ENCODE assay signal across 14 mouse cellular contexts in genomic region chr3:151332688-151333452, GRCm38 (mm10).
DNase-seq lines count a peak whose midpoint lies in the region; ATAC-seq and TF ChIP-seq lines count a peak whose summit lies in the region.
"Had no signal": no experiment of that assay in that cellular context is flagged by ENCODE, and none has a peak within 500 bp of the region (broad histone marks: within the 10 kb centered on the region; RNA-seq: fewer than 3 reads in every experiment).

No protein-coding gene starts in this region.

- H3K27me3 ChIP-seq in forebrain, embryonic 16.5 days (replicated peaks; ENCODE audit: control insufficient read depth, insufficient read depth, low read length) = no peaks in the 10 kb centered on the region
- H3K27me3 ChIP-seq in forebrain, embryonic 10.5 days (ENCODE audit: poor library complexity, severe bottlenecking) = no peaks in the 10 kb centered on the region
- no peaks in the 10 kb centered on the region for H3K27me3 ChIP-seq in midbrain, postnatal 0 days (ENCODE audit: insufficient read depth, low read length)
- H3K27me3 ChIP-seq in midbrain, embryonic 15.5 days (replicated peaks) = no peaks in the 10 kb centered on the region
- H3K27me3 ChIP-seq in limb, embryonic 15.5 days = no peaks in the 10 kb centered on the region
- no peaks in the 10 kb centered on the region for H3K27me3 ChIP-seq in kidney, embryonic 14.5 days (ENCODE audit: control insufficient read depth, insufficient read depth, low read length)
- H3K27me3 ChIP-seq: intestine, embryonic 15.5 days; liver, embryonic 15.5 days had no signal

- no peak for DNase-seq in forebrain, embryonic 10.5 days (ENCODE audit: extremely low spot score, low spot score)
- DNase-seq in midbrain, postnatal 0 days (ENCODE audit: low spot score) = peak; percentile 13
- peak; percentile 37 to 74 for DNase-seq in cerebellum, postnatal 14 days
- no peak for DNase-seq in lung, adult 18-20 months
- DNase-seq: adrenal gland, postnatal 36 days; heart, postnatal 14 days; right cerebral cortex, postnatal 25 days had no signal

- WGBS in forebrain, embryonic 16.5 days = 54% methylated on average over 9 of the region's 9 CpGs
- 68% methylated on average over 9 of the region's 9 CpGs for WGBS in forebrain, embryonic 10.5 days
- WGBS in midbrain, postnatal 0 days = 62% methylated on average over 9 of the region's 9 CpGs
- 66% methylated on average over 9 of the region's 9 CpGs for whole genome bisulfite sequencing in midbrain, embryonic 15.5 days
- 37% methylated on average over 9 of the region's 9 CpGs for WGBS in limb, embryonic 15.5 days
- WGBS in kidney, embryonic 14.5 days = 75% methylated on average over 9 of the region's 9 CpGs

- peak; percentile 56; the same call in 1 of the 2 replicates for ATAC-seq in forebrain, embryonic 16.5 days
- ATAC-seq in midbrain, postnatal 0 days (ENCODE audit: low FRiP score) = no peak
- ATAC-seq in midbrain, embryonic 15.5 days (replicated peaks) = no peak
- no peak for ATAC-seq in limb, embryonic 15.5 days (ENCODE audit: insufficient number of reproducible peaks, low FRiP score, low TSS enrichment, low read depth)
- no peak for ATAC-seq in kidney, embryonic 14.5 days (ENCODE audit: low FRiP score, low TSS enrichment)
- ATAC-seq: intestine, embryonic 15.5 days had no signal

- H3K4me1 ChIP-seq in forebrain, embryonic 16.5 days (replicated peaks; ENCODE audit: control insufficient read depth, insufficient read depth, low read length) = peaks cover 7% of the 10 kb centered on the region
- peaks cover 36% of the 10 kb centered on the region for H3K4me1 ChIP-seq in forebrain, embryonic 10.5 days
- no peaks in the 10 kb centered on the region for H3K4me1 ChIP-seq in midbrain, postnatal 0 days (ENCODE audit: insufficient read depth, low read length)
- H3K4me1 ChIP-seq in midbrain, embryonic 15.5 days = peaks cover 7% of the 10 kb centered on the region
- peaks cover 13% of the 10 kb centered on the region; the same call in 1 of the 2 replicates for H3K4me1 ChIP-seq in limb, embryonic 15.5 days
- no peaks in the 10 kb centered on the region for H3K4me1 ChIP-seq in kidney, embryonic 14.5 days (ENCODE audit: control insufficient read depth, insufficient read depth, low read length)
- H3K4me1 ChIP-seq: intestine, embryonic 15.5 days; liver, embryonic 15.5 days had no signal

- H3K9ac ChIP-seq in forebrain, embryonic 16.5 days (replicated peaks; ENCODE audit: low read depth, low read length) = no peak overlapping the region
- H3K9ac ChIP-seq in midbrain, postnatal 0 days (replicated peaks; ENCODE audit: low read length, poor library complexity, severe bottlenecking) = no peak overlapping the region
- H3K9ac ChIP-seq in midbrain, embryonic 15.5 days = no peak overlapping the region
- no peak overlapping the region for H3K9ac ChIP-seq in limb, embryonic 15.5 days
- H3K9ac ChIP-seq in kidney, embryonic 14.5 days (ENCODE audit: low read depth, low read length) = no peak overlapping the region
- H3K9ac ChIP-seq: intestine, embryonic 15.5 days; liver, embryonic 15.5 days had no signal

- H3K4me3 ChIP-seq in forebrain, embryonic 16.5 days (replicated peaks; ENCODE audit: low read length) = no peak overlapping the region
- no peak overlapping the region for H3K4me3 ChIP-seq in forebrain, embryonic 10.5 days
- H3K4me3 ChIP-seq in midbrain, postnatal 0 days (ENCODE audit: low read depth, low read length) = no peak overlapping the region
- no peak overlapping the region for H3K4me3 ChIP-seq in midbrain, embryonic 15.5 days
- H3K4me3 ChIP-seq in limb, embryonic 15.5 days = no peak overlapping the region
- H3K4me3 ChIP-seq in kidney, embryonic 14.5 days (ENCODE audit: low read length) = no peak overlapping the region
- H3K4me3 ChIP-seq: intestine, embryonic 15.5 days; left cerebral cortex, adult 2 months; liver, embryonic 15.5 days had no signal

- peak overlapping the region; percentile 35; the same call in 1 of the 2 replicates for H3K27ac ChIP-seq in forebrain, embryonic 16.5 days (ENCODE audit: low read length)
- no peak overlapping the region for H3K27ac ChIP-seq in forebrain, embryonic 10.5 days
- H3K27ac ChIP-seq in midbrain, postnatal 0 days (ENCODE audit: low read depth, low read length) = no peak overlapping the region
- no peak overlapping the region for H3K27ac ChIP-seq in midbrain, embryonic 15.5 days
- peak overlapping the region; percentile 33; the same call in 1 of the 2 replicates for H3K27ac ChIP-seq in limb, embryonic 15.5 days
- no peak overlapping the region for H3K27ac ChIP-seq in kidney, embryonic 14.5 days (ENCODE audit: low read depth, low read length)
- H3K27ac ChIP-seq: intestine, embryonic 15.5 days; left cerebral cortex, adult 2 months; liver, embryonic 15.5 days had no signal

- H3K36me3 ChIP-seq in forebrain, embryonic 16.5 days (ENCODE audit: control insufficient read depth, insufficient read depth) = no peaks in the 10 kb centered on the region
- no peaks in the 10 kb centered on the region for H3K36me3 ChIP-seq in forebrain, embryonic 10.5 days (replicated peaks)
- no peaks in the 10 kb centered on the region for H3K36me3 ChIP-seq in midbrain, postnatal 0 days (ENCODE audit: insufficient read depth, low read length)
- no peaks in the 10 kb centered on the region for H3K36me3 ChIP-seq in midbrain, embryonic 15.5 days (replicated peaks)
- no peaks in the 10 kb centered on the region for H3K36me3 ChIP-seq in limb, embryonic 15.5 days
- no peaks in the 10 kb centered on the region for H3K36me3 ChIP-seq in kidney, embryonic 14.5 days (ENCODE audit: control insufficient read depth, insufficient read depth, low read length)
- H3K36me3 ChIP-seq: intestine, embryonic 15.5 days; liver, embryonic 15.5 days had no signal

- H3K9me3 ChIP-seq in forebrain, embryonic 16.5 days (ENCODE audit: control insufficient read depth, low read length) = no peaks in the 10 kb centered on the region
- H3K9me3 ChIP-seq in forebrain, embryonic 10.5 days = no peaks in the 10 kb centered on the region
- H3K9me3 ChIP-seq in midbrain, postnatal 0 days (ENCODE audit: low read length) = no peaks in the 10 kb centered on the region
- no peaks in the 10 kb centered on the region for H3K9me3 ChIP-seq in midbrain, embryonic 15.5 days
- no peaks in the 10 kb centered on the region for H3K9me3 ChIP-seq in limb, embryonic 15.5 days
- no peaks in the 10 kb centered on the region for H3K9me3 ChIP-seq in kidney, embryonic 14.5 days (ENCODE audit: control insufficient read depth, low read length)
- H3K9me3 ChIP-seq: intestine, embryonic 15.5 days; liver, embryonic 15.5 days had no signal

- no peak overlapping the region for H3K4me2 ChIP-seq in forebrain, embryonic 16.5 days (ENCODE audit: low read length)
- no peak overlapping the region for H3K4me2 ChIP-seq in midbrain, postnatal 0 days (ENCODE audit: low read depth, low read length, poor library complexity, severe bottlenecking)
- no peak overlapping the region for H3K4me2 ChIP-seq in midbrain, embryonic 15.5 days
- no peak overlapping the region for H3K4me2 ChIP-seq in limb, embryonic 15.5 days
- H3K4me2 ChIP-seq in kidney, embryonic 14.5 days (replicated peaks; ENCODE audit: low read depth, low read length) = no peak overlapping the region
- H3K4me2 ChIP-seq: intestine, embryonic 15.5 days; liver, embryonic 15.5 days had no signal

- no peak for TF ChIP-seq CTCF in midbrain, postnatal 0 days (IDR thresholded peaks at IDR 0.05)

Comparison
In these comparisons a context has a peak if more than half of its experiments do, and no peak if none do; other contexts are left out.
1. H3K27ac ChIP-seq: peak in forebrain, embryonic 16.5 days (single experiment) and limb, embryonic 15.5 days (single experiment); none in forebrain, embryonic 10.5 days (single experiment), midbrain, postnatal 0 days (single experiment), midbrain, embryonic 15.5 days (single experiment) and kidney, embryonic 14.5 days (single experiment).
2. DNase-seq: peak in midbrain, postnatal 0 days (single experiment) and cerebellum, postnatal 14 days (2 of 2); none in forebrain, embryonic 10.5 days (single experiment) and lung, adult 18-20 months (0 of 2).